9 mouse cellular contexts compared by ENCODE assay signal in genomic region chr6:49247246-49247645, GRCm38 (mm10). TPM values are rescaled to one million over a fixed set of nuclear protein-coding genes. Genes with fewer than 3 reads are reported as not detected.
A peak's percentile ranks its signal among the peaks of the same experiment; 100 is the strongest.
DNase-seq lines count a peak whose midpoint lies in the region.
"Had no signal": no experiment of that assay in that cellular context is flagged by ENCODE, and none has a peak within 500 bp of the region (broad histone marks: within the 10 kb centered on the region; RNA-seq: fewer than 3 reads in every experiment).

No protein-coding gene starts in this region.

- intact Hi-C loops in heart, postnatal 10 days (cut with DNase I) = no loop called here

- peak; percentile 24 to 42 for DNase-seq in heart, postnatal 10 days
- no peak for DNase-seq in heart, adult 8-10 months (ENCODE audit: low spot score)
- DNase-seq in 416B (ENCODE audit: low read depth) (peak; percentile 64), MN1 (ENCODE audit: low spot score) (peak; percentile 65)
- peak; percentile 57 for DNase-seq in induced T-regulatory cell, adult 2 months (ENCODE audit: low read depth)
- DNase-seq in spleen, adult 18-20 months = no peak
- DNase-seq in frontal cortex, postnatal 25 days (ENCODE audit: low spot score in 2 of 2) = no peak
- DNase-seq in gastrocnemius, adult 8-10 months (ENCODE audit: low spot score in 2 of 2) = no peak
- DNase-seq: adrenal gland, adult 8-10 months had no signal

RNA-seq across cellular contexts. Expression of gene Tra2a, which starts 16.6 kb away (rescaled TPM):
- total RNA-seq in heart, postnatal 10 days (2021) = 10 to 100 TPM; 28.1 to 36.9 TPM
- total RNA-seq in heart, adult 8-10 months (2022) = 10 to 100 TPM; 20.0 to 27.3 (median 24.3) TPM
- total RNA-seq in gastrocnemius, adult 8-10 months (2022) = 10 to 100 TPM; 11.4 to 15.3 (median 14.3) TPM

RNA-seq across cellular contexts. Expression of gene Igf2bp3, which starts 32.5 kb away (rescaled TPM):
- 1 to 10 TPM; 4.3 to 4.5 TPM for total RNA-seq in heart, postnatal 10 days (2021)
- total RNA-seq in heart, adult 8-10 months (2022) = not detected
- total RNA-seq in gastrocnemius, adult 8-10 months (2022) = under 1 TPM; 0.10 to 0.19 (median 0.16) TPM

Comparison
In these comparisons a context has a peak if more than half of its experiments do, and no peak if none do; other contexts are left out.
1. DNase-seq: peak in heart, postnatal 10 days (2 of 2), 416B (single experiment), MN1 (single experiment) and induced T-regulatory cell, adult 2 months (single experiment); none in heart, adult 8-10 months (single experiment), spleen, adult 18-20 months (0 of 2), frontal cortex, postnatal 25 days (0 of 2) and gastrocnemius, adult 8-10 months (0 of 2).
2. RNA of gene Igf2bp3, which starts 32.5 kb away (total RNA-seq): 4.3 to 4.5 TPM in heart, postnatal 10 days; 0.10 to 0.19 TPM in gastrocnemius, adult 8-10 months and not detected in heart, adult 8-10 months; every median in the first group is over 4 times any median in the second.